Mouse (Mus musculus) splenic B cell, adult 2 months (primary cell): ENCODE measurements around the gene 2210016L21Rik.
A peak's percentile ranks its signal among the peaks of the same experiment; 100 is the strongest.

ENCODE experiments used
- DNase-seq: peaks from one replicate; pipeline ENCODE4 v3.0.0-alpha.2; 2011; ENCODE audit warnings: low read depth, low spot score
- H3K27me3 ChIP-seq: 2 replicates; pipeline ENCODE4 v1.6.1; 2012; ENCODE audit warnings: mild to moderate bottlenecking, low read length, moderate library complexity, mixed read lengths; ENCODE audit not compliant: control insufficient read depth, poor library complexity, insufficient read depth, severe bottlenecking
- H3K36me3 ChIP-seq: 2 replicates; pipeline ENCODE4 v1.6.1; 2012; ENCODE audit warnings: mild to moderate bottlenecking, low read length, moderate library complexity, mixed read lengths; ENCODE audit not compliant: control insufficient read depth, poor library complexity, insufficient read depth, severe bottlenecking

2210016L21Rik gene

DNA sequence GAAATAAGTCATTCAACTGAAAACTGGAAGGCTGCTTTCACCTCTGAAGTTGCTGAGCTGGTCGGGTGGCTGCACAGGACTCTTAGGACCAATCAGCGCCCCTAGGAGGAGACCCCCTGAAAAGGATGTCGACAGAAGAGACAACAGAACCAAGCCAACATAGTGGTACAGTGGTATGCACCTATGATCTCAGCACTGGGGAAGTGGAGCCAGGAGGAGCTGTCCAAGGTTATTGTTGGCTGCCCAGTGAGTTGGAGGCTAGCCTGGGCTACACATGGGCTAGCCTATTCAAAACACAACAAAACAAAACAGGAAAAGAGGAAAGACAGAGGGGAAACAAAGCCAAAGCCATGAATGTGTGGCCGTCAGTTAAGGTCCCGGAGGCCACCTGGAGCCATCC lies 16.1 kb downstream of the 2210016L21Rik start:
- no peak for DNase-seq
- H3K27me3 ChIP-seq, result no peaks in the 10 kb centered on the region
- H3K36me3 ChIP-seq, result no peaks in the 10 kb centered on the region

- Histone ChIP-seq H3K36me3 (no peaks in the 10 kb centered on the region), H3K27me3 (no peaks in the 10 kb centered on the region)
- DNase-seq, result no peak
These were observed 19.8 kb downstream of the 2210016L21Rik start for GRCm38 (mm10) chr5:114961590-114962360.

GRCm38 (mm10) chr5:114964315-114964966 lies 22.5 kb downstream of the 2210016L21Rik start:
- H3K27me3 ChIP-seq, result no peaks in the 10 kb centered on the region
- no peak for DNase-seq
- H3K36me3 ChIP-seq, result no peaks in the 10 kb centered on the region

DNA sequence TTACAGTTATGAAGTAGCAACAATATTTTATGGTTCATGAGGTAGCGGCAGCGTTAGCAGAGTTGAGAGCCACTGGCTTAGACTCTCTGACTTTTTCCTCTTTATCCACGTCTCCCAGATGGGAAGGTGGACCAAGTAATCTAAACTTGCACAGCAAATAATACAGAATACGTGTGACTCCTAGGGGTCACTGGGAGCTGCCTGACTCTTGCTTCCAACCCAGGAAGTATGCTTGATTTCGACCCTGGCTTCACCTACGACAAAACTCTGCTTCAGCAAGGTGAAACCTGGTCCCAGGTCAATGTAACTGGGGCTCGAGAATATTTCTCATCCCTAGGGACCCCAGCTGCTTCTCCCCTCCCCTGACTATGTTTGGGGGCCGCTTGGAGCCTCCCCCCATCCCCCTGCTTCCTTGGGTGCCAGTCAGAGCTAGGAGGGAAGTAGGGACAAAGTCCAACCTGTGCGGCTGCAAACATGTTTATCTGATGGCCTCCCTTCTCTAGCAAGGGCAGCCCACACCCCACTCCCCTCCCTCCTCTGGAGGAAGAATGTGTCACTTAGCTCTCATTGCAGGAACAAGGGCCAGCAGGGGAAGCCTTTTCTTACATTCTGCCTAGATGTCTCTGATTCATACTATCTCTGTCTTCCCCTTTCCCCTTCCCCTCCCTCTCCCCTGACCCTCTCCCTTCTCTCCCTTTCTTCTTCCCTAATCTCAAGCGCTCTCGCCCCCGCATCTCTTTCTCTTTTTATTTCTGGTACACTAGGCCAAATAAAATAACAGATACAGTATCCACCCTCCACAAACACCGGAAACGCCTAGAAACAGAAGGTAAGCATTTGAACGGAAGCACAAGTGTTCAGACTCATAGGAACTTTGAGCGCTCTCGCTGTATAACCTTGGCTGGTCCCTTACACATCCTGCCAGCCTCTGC lies 23.3 kb downstream of the 2210016L21Rik start:
- Histone ChIP-seq H3K36me3 (no peaks in the 10 kb centered on the region), H3K27me3 (no peaks in the 10 kb centered on the region)
- DNase-seq, result no peak

GRCm38 (mm10) chr5:114967523-114968268 lies 25.7 kb downstream of the 2210016L21Rik start:
- Histone ChIP-seq H3K36me3 (no peaks in the 10 kb centered on the region), H3K27me3 (no peaks in the 10 kb centered on the region)
- peak; percentile 65 for DNase-seq

DNA sequence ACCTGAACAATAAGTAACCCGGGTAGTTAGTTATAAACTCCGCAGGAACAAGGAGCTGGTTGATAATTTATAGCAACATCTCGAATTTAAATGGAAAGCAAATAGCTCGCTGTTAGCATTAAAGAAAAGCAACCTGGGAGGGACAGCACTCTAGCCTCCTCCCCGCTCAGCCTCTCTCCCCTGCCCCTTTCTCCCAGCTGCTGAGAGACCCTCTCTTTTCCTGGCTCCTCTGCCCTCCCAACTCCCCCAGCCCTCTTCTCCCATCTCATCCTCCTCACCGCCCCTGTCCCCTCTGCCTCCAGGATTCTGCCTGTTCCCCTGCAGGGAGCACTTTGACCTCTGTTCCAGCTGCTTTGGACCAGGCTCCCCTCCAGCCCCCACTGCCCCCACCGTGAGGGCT lies 26.7 kb downstream of the 2210016L21Rik start:
- Histone ChIP-seq H3K36me3 (no peaks in the 10 kb centered on the region), H3K27me3 (no peaks in the 10 kb centered on the region)
- no peak for DNase-seq

DNA sequence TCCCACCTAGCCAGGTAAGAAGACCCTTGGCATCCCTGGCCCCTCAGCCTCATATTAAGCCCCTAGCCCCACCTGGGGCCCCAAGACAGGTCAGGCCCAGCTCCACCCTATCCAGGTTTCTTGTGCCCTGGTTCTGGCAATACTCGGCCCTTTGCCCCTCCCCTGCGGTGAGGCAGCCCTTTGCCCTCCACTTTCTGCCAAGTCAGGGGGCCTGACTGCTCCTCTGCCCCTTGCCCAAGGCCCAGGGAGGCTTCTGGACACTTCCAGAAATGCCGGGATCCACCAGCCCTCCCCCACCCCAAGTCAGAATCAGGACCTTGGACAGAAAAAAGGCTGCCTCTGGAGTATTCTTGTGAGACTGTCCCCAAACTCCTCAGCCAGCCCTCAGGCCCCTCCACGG lies 27.1 kb downstream of the 2210016L21Rik start:
- DNase-seq, result no peak
- Histone ChIP-seq H3K36me3 (no peaks in the 10 kb centered on the region), H3K27me3 (no peaks in the 10 kb centered on the region)

DNA sequence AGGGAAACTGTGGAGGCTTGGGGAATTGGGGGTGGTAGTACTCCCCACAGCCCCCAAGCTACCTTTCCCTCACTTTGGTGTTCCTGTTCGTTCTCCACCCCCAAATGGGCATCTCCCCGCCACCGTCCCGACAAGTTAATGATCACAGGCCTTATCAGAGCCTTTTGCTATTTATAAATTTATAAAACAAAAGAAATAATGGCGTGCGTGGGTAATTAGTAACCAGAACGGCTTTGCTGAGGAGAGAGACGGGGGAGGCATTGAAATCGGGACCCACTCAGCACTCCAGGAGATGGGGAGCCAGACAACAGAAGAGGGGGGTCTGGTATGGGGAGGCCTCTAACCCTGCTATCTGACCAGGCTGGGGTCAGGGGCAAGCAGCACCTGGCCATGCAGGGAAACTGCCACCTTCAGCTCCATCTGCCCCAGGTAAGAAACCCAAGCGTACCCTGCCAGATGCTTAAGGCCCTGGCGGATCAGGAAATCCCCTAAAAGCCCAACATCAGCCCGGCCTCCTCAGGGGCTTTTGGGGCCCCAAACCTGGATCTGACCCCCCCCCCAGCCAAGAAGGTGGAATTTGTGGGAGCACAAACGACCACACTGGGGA lies 27.8 kb downstream of the 2210016L21Rik start:
- Histone ChIP-seq H3K36me3 (no peaks in the 10 kb centered on the region), H3K27me3 (no peaks in the 10 kb centered on the region)
- no peak for DNase-seq

DNA sequence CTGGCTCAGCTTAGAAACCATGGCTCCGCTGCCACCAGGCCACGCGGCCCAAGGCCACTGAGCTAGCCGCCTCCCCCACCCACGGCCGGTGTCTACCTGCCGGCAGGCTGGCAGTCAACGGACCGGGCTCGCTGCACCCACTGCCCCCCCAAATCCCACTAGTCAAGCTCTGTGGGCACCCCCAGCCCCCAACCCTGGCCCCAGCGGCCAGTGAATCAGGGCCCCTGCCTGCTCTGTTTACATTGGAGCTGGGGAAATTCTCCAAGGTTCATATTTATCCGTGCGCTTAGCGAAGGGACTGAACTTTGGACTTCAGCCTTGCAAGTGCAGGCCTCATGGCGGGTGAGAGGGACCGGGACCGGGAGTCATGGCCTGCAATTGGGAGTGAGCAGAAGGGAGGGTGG lies 28.9 kb downstream of the 2210016L21Rik start, which contains the start of gene Hnf1a:
Gene Hnf1a, minus strand, starts transcription at position 271 of the 404 bp plus-strand sequence.
- H3K36me3 ChIP-seq, result no peaks in the 10 kb centered on the region
- no peaks in the 10 kb centered on the region for H3K27me3 ChIP-seq
- DNase-seq, result no peak

GRCm38 (mm10) chr5:114972201-114972600 lies 30.2 kb downstream of the 2210016L21Rik start:
- DNase-seq, result no peak
- no peaks in the 10 kb centered on the region for H3K36me3 ChIP-seq
- no peaks in the 10 kb centered on the region for H3K27me3 ChIP-seq

DNA sequence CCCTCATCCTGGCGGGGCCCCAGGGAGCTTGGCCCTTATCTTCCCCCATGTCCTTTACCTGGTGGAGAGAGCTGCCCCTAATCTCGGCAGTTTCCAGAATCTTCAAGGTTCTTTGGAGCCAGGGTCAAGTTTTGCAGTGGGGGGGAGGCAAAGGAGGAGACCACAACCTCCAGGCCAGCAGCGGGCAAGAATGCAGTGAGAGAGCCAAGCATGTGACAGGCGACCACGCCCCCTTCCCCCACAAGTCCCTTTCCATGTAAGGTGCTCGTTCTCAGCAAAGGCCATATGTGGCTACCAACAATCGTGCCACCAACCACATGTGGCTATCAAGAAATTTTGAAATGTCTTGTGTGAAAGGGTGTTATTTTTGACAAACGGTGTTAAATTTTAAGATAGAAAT lies 31.2 kb downstream of the 2210016L21Rik start:
- Histone ChIP-seq H3K36me3 (no peaks in the 10 kb centered on the region), H3K27me3 (no peaks in the 10 kb centered on the region)
- DNase-seq, result no peak

DNA sequence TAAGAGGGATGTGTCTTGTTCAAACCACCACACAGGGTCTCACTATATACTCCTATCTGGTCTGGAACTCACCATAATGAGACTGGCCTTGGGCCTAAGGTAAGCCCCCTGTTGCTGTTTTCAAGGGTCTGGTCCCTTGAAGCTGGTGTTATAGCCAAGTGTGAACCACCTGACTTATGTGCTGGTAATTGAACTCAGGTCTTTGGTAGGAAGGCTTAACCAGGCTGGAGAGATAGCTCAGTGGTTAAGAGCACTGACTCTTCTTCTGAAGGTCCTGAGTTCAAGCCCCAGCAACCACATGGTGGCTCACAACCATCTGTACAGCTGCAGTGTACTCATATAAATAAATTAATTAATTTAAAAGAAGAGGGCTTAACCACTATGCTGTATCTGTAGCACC lies 35.0 kb downstream of the 2210016L21Rik start:
- no peaks in the 10 kb centered on the region for H3K36me3 ChIP-seq
- no peak for DNase-seq

GRCm38 (mm10) chr5:114978473-114978872 lies 36.5 kb downstream of the 2210016L21Rik start:
- Histone ChIP-seq H3K27me3 (no peaks in the 10 kb centered on the region), H3K36me3 (no peaks in the 10 kb centered on the region)
- no peak for DNase-seq

More for the DNA sequence above, 35.0 kb downstream of the 2210016L21Rik start:
- no peaks in the 10 kb centered on the region for H3K27me3 ChIP-seq

- Histone ChIP-seq H3K27me3 (no peaks in the 10 kb centered on the region), H3K36me3 (no peaks in the 10 kb centered on the region)
- peak; percentile 72 for DNase-seq
These were observed 36.9 kb downstream of the 2210016L21Rik start for GRCm38 (mm10) chr5:114978888-114979249.
